Mouse (Mus musculus): ENCODE results near the gene Igf2bp2. TPM values are rescaled to one million over a fixed set of nuclear protein-coding genes. Genes with fewer than 3 reads are reported as not detected.

Gene Igf2bp2
- polyA plus RNA-seq (2015; fragmentation: Nextera tagmentation; extraction: Ambion mirVana), result 34.8 and 35.0 TPM in 2 replicates

DNA sequence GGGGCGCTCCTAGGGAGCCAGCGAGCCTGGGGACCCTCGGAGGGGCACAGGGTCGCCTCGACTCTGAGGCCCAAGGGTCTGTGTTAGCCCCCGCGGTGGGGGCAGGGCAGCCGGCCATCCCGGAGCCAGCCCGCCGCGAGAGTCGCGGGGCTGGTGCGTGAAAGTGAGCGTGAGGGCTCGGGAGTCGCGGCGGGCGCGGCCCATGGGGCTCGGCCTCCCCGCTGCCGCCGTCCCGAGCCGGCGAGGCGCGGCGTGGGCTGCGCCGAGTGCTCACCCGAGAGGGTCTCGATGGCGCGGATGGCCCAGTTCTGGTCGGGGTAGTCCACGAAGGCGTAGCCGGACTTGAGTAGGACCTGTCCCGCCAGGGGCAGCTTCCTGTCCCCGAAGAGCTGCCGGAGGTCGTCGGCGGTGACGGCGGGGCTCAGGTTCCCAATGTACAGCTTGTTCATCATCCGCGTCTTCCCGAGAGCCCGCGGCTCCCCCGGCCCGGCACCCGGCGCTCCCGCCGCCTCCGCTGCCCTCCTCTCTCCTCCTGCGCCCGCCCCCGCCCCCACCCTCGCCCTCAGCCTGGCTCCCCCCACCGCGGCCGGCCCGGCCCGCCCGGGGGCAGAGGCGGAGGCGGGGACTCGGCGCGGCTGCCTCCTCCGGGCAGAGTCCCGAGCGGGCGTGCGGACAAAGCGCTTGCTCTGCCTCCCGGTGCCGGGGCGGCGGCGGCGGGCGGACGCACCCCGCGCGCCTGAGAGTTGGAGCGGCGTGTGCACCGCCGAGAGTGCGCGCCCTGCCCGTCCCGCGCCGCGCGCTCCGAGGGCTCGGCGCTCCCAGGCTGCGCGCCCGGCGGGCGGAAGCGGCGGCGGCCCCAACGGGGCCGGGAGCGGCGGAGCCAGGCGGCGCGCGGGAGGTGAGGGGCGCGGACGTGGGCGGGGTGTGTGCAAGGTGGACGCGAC lies at the start of gene Igf2bp2:
Gene Igf2bp2 (minus strand): TSS at position 788 of the 944 bp plus-strand sequence.
- Histone ChIP-seq H3K9ac (ENCODE audit: low read depth, low read length) (peak within 1 kb of the TSS; percentile 93), H3K4me3 (replicated peaks; ENCODE audit: low read depth, low read length) (peak within 1 kb of the TSS; percentile 99), H3K4me1 (replicated peaks; ENCODE audit: insufficient read depth, low read length) (no peaks in the 10 kb centered on the region), H3K27me3 (ENCODE audit: insufficient read depth, low read length) (no peaks in the 10 kb centered on the region), H3K9me3 (replicated peaks; ENCODE audit: low read length) (no peaks in the 10 kb centered on the region), H3K36me3 (ENCODE audit: insufficient read depth, low read length) (no peaks in the 10 kb centered on the region), H3K4me2 (ENCODE audit: low read length) (peak within 1 kb of the TSS; percentile 83), H3K27ac (peak within 1 kb of the TSS; percentile 88)
- under 1% methylated on average over 95 of the region's 131 CpGs for WGBS
- ATAC-seq (replicated peaks; ENCODE audit: low FRiP score, low read depth), result peak; percentile 82
- TF ChIP-seq CTCF (IDR thresholded peaks at IDR 0.05; ENCODE audit: low read depth), result no peak
- DNase-seq (ENCODE audit: low spot score), result peak; percentile 67

- H3K4me1 ChIP-seq (replicated peaks; ENCODE audit: insufficient read depth, low read length), result no peaks in the 10 kb centered on the region
- ATAC-seq (replicated peaks; ENCODE audit: low FRiP score, low read depth), result no peak
- H3K4me3 ChIP-seq (replicated peaks; ENCODE audit: low read depth, low read length), result no peak overlapping the region
- H3K36me3 ChIP-seq (ENCODE audit: insufficient read depth, low read length), result no peaks in the 10 kb centered on the region
- H3K9me3 ChIP-seq (replicated peaks; ENCODE audit: low read length), result no peaks in the 10 kb centered on the region
- 87% methylated on average over 1 of the region's 1 CpGs for WGBS
- no peaks in the 10 kb centered on the region for H3K27me3 ChIP-seq (ENCODE audit: insufficient read depth, low read length)
- H3K27ac ChIP-seq, result no peak overlapping the region
- H3K9ac ChIP-seq (ENCODE audit: low read depth, low read length), result no peak overlapping the region
- H3K4me2 ChIP-seq (ENCODE audit: low read length), result no peak overlapping the region
- no peak for DNase-seq (ENCODE audit: low spot score)
- TF ChIP-seq CTCF (IDR thresholded peaks at IDR 0.05; ENCODE audit: low read depth), result no peak
Measured at GRCm38 (mm10) chr16:22203501-22203900, 40.4 kb upstream of the Igf2bp2 start.

DNA sequence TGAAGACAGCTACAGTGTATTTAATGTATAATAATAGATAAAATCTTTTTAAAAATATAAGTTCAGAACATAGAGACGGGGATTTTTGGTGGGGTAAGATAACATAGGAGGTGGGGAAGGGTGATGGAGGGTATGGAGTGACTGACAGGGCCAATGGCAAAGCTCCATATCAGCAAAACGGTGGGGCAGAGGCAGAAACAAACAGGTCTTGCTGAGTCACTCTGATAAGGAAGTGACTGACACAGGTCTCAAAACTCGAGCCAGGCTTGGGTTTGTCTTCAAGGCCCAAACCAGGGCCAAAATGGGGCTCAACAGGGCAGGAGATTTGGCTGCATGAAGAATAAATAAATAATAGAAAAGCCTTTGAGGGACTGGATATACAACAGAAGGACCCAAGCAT lies 38.8 kb upstream of the Igf2bp2 start:
- no peaks in the 10 kb centered on the region for H3K27me3 ChIP-seq (ENCODE audit: insufficient read depth, low read length)
- no peaks in the 10 kb centered on the region for H3K36me3 ChIP-seq (ENCODE audit: insufficient read depth, low read length)
- H3K4me3 ChIP-seq (replicated peaks; ENCODE audit: low read depth, low read length), result no peak overlapping the region
- H3K27ac ChIP-seq, result no peak overlapping the region
- H3K4me2 ChIP-seq (ENCODE audit: low read length), result no peak overlapping the region
- no peak for TF ChIP-seq CTCF (IDR thresholded peaks at IDR 0.05; ENCODE audit: low read depth)
- 67% methylated on average over 3 of the region's 3 CpGs for WGBS
- no peak overlapping the region for H3K9ac ChIP-seq (ENCODE audit: low read depth, low read length)
- no peaks in the 10 kb centered on the region for H3K4me1 ChIP-seq (replicated peaks; ENCODE audit: insufficient read depth, low read length)
- ATAC-seq (replicated peaks; ENCODE audit: low FRiP score, low read depth) (no peak), DNase-seq (ENCODE audit: low spot score) (no peak)
- no peaks in the 10 kb centered on the region for H3K9me3 ChIP-seq (replicated peaks; ENCODE audit: low read length)

DNA sequence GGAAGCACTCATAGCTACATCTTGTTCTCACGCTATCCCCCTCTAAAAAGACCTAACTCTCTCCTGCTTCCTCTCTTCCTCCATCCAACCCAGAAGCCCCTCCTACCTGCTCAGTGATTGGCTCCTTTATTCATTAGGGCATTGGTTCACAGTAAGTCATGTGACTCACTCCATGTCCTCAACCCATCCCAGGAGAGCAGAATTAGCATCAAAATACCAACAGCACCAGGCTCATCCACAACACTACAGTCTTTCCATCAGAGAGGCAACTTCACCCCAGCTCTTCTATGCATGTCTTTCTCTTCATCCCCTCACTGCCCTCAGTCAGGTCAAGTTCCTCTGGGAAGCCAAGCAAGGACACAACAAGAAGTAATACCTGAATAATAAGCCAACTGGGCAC lies 37.4 kb upstream of the Igf2bp2 start:
- ATAC-seq (replicated peaks; ENCODE audit: low FRiP score, low read depth), result no peak
- 48% methylated on average over 1 of the region's 1 CpGs for WGBS
- no peaks in the 10 kb centered on the region for H3K9me3 ChIP-seq (replicated peaks; ENCODE audit: low read length)
- H3K36me3 ChIP-seq (ENCODE audit: insufficient read depth, low read length), result no peaks in the 10 kb centered on the region
- TF ChIP-seq CTCF (IDR thresholded peaks at IDR 0.05; ENCODE audit: low read depth), result no peak
- no peaks in the 10 kb centered on the region for H3K4me1 ChIP-seq (replicated peaks; ENCODE audit: insufficient read depth, low read length)
- H3K27ac ChIP-seq, result no peak overlapping the region
- H3K4me3 ChIP-seq (replicated peaks; ENCODE audit: low read depth, low read length), result no peak overlapping the region
- H3K4me2 ChIP-seq (ENCODE audit: low read length), result no peak overlapping the region
- no peaks in the 10 kb centered on the region for H3K27me3 ChIP-seq (ENCODE audit: insufficient read depth, low read length)
- H3K9ac ChIP-seq (ENCODE audit: low read depth, low read length), result no peak overlapping the region
- DNase-seq (ENCODE audit: low spot score), result no peak

DNA sequence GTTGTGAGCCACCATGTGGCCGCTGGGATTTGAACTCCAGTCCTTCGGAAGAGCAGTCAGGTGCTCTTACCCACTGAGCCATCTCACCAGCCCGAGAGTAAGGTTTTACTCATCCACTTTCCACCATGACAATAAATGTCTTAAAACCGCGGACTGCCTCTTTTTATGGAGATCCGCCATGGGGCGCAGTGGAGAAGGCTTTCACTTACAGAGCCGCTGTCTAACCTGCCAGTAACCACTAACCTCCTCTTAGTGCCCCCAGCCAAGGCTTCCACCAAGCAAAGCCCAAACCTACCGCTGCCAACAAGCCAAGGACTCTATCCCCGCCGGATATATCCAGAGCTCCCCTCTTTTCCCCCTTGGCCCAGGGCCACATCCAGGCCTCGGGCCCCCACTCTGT lies 24.3 kb upstream of the Igf2bp2 start:
- no peaks in the 10 kb centered on the region for H3K36me3 ChIP-seq (ENCODE audit: insufficient read depth, low read length)
- H3K27me3 ChIP-seq (ENCODE audit: insufficient read depth, low read length), result no peaks in the 10 kb centered on the region
- H3K27ac ChIP-seq, result no peak overlapping the region
- H3K9me3 ChIP-seq (replicated peaks; ENCODE audit: low read length), result no peaks in the 10 kb centered on the region
- no peak for TF ChIP-seq CTCF (IDR thresholded peaks at IDR 0.05; ENCODE audit: low read depth)
- H3K4me3 ChIP-seq (replicated peaks; ENCODE audit: low read depth, low read length), result no peak overlapping the region
- H3K4me2 ChIP-seq (ENCODE audit: low read length), result no peak overlapping the region
- no peaks in the 10 kb centered on the region for H3K4me1 ChIP-seq (replicated peaks; ENCODE audit: insufficient read depth, low read length)
- H3K9ac ChIP-seq (ENCODE audit: low read depth, low read length), result no peak overlapping the region
- no peak for ATAC-seq (replicated peaks; ENCODE audit: low FRiP score, low read depth)
- WGBS, result 88% methylated on average over 12 of the region's 12 CpGs
- DNase-seq (ENCODE audit: low spot score), result no peak

- Histone ChIP-seq H3K4me1 (replicated peaks; ENCODE audit: insufficient read depth, low read length) (no peaks in the 10 kb centered on the region), H3K27ac (no peak overlapping the region), H3K9ac (ENCODE audit: low read depth, low read length) (no peak overlapping the region), H3K4me2 (ENCODE audit: low read length) (no peak overlapping the region), H3K36me3 (ENCODE audit: insufficient read depth, low read length) (no peaks in the 10 kb centered on the region), H3K4me3 (replicated peaks; ENCODE audit: low read depth, low read length) (no peak overlapping the region), H3K27me3 (ENCODE audit: insufficient read depth, low read length) (no peaks in the 10 kb centered on the region), H3K9me3 (replicated peaks; ENCODE audit: low read length) (no peaks in the 10 kb centered on the region)
- 75% methylated on average over 3 of the region's 3 CpGs for WGBS
- DNase-seq (ENCODE audit: low spot score) (no peak), ATAC-seq (replicated peaks; ENCODE audit: low FRiP score, low read depth) (no peak)
- no peak for TF ChIP-seq CTCF (IDR thresholded peaks at IDR 0.05; ENCODE audit: low read depth)
Measured at GRCm38 (mm10) chr16:22185411-22185810, 22.3 kb upstream of the Igf2bp2 start.

All from kidney, postnatal 0 days (tissue).